Mouse (Mus musculus): ENCODE results near the gene Arhgap33. TPM values are rescaled to one million over a fixed set of nuclear protein-coding genes. Genes with fewer than 3 reads are reported as not detected.

Arhgap33 gene
- polyA plus RNA-seq, 1 experiment from 2014 or later: 7.2 TPM

- 86% methylated on average over 2 of the region's 2 CpGs for WGBS (ENCODE audit: insufficient replicate concordance)
- H3K36me3 ChIP-seq (ENCODE audit: control insufficient read depth, insufficient read depth, low read length): peaks cover 13% of the 10 kb centered on the region
- no peak overlapping the region for H3K4me3 ChIP-seq (ENCODE audit: low read depth, low read length)
- H3K27me3 ChIP-seq (ENCODE audit: control insufficient read depth, insufficient read depth, low read length): no peaks in the 10 kb centered on the region
- no peak overlapping the region for H3K4me2 ChIP-seq
- no peak for ATAC-seq (replicated peaks; ENCODE audit: insufficient number of reproducible peaks, low FRiP score, low TSS enrichment)
- H3K4me1 ChIP-seq (ENCODE audit: control insufficient read depth, insufficient read depth, low read length): peaks cover 9% of the 10 kb centered on the region
- no peaks in the 10 kb centered on the region for H3K9me3 ChIP-seq (replicated peaks; ENCODE audit: control insufficient read depth, low read length)
- no peak overlapping the region for H3K9ac ChIP-seq (ENCODE audit: low read depth, low read length)
- H3K27ac ChIP-seq (ENCODE audit: low read depth, low read length): no peak overlapping the region
Observed at GRCm38 (mm10) chr7:30549880-30550279, 15.0 kb upstream of the Arhgap33 start.

- WGBS (ENCODE audit: insufficient replicate concordance): 84% methylated on average over 2 of the region's 2 CpGs
- no peak overlapping the region for H3K27ac ChIP-seq (ENCODE audit: low read depth, low read length)
- H3K9ac ChIP-seq (ENCODE audit: low read depth, low read length): no peak overlapping the region
- no peaks in the 10 kb centered on the region for H3K4me1 ChIP-seq (ENCODE audit: control insufficient read depth, insufficient read depth, low read length)
- no peak overlapping the region for H3K4me3 ChIP-seq (ENCODE audit: low read depth, low read length)
- peaks cover 12% of the 10 kb centered on the region for H3K36me3 ChIP-seq (ENCODE audit: control insufficient read depth, insufficient read depth, low read length)
- H3K4me2 ChIP-seq: no peak overlapping the region
- no peaks in the 10 kb centered on the region for H3K9me3 ChIP-seq (replicated peaks; ENCODE audit: control insufficient read depth, low read length)
- no peaks in the 10 kb centered on the region for H3K27me3 ChIP-seq (ENCODE audit: control insufficient read depth, insufficient read depth, low read length)
- no peak for ATAC-seq (replicated peaks; ENCODE audit: insufficient number of reproducible peaks, low FRiP score, low TSS enrichment)
Observed at GRCm38 (mm10) chr7:30544327-30544726, 9.5 kb upstream of the Arhgap33 start.

GRCm38 (mm10) chr7:30540572-30540971 is 5.7 kb upstream of the Arhgap33 start:
- no peak overlapping the region for H3K9ac ChIP-seq (ENCODE audit: low read depth, low read length)
- H3K27ac ChIP-seq (ENCODE audit: low read depth, low read length): no peak overlapping the region
- 82% methylated on average over 7 of the region's 7 CpGs for WGBS (ENCODE audit: insufficient replicate concordance)

GRCm38 (mm10) chr7:30533941-30534632 is 773 bp downstream of the Arhgap33 start:
- 9% methylated on average over 26 of the region's 26 CpGs for WGBS (ENCODE audit: insufficient replicate concordance)

More at GRCm38 (mm10) chr7:30540572-30540971, 5.7 kb upstream of the Arhgap33 start:
- Histone ChIP-seq H3K36me3 (ENCODE audit: control insufficient read depth, insufficient read depth, low read length) (peaks cover 3% of the 10 kb centered on the region; the same call in 1 of the 2 replicates), H3K27me3 (ENCODE audit: control insufficient read depth, insufficient read depth, low read length) (no peaks in the 10 kb centered on the region), H3K4me3 (ENCODE audit: low read depth, low read length) (no peak overlapping the region), H3K4me2 (no peak overlapping the region), H3K4me1 (ENCODE audit: control insufficient read depth, insufficient read depth, low read length) (peaks cover under 1% of the 10 kb centered on the region; the same call in 1 of the 2 replicates), H3K9me3 (replicated peaks; ENCODE audit: control insufficient read depth, low read length) (no peaks in the 10 kb centered on the region)
- ATAC-seq (replicated peaks; ENCODE audit: insufficient number of reproducible peaks, low FRiP score, low TSS enrichment): no peak

GRCm38 (mm10) chr7:30532931-30533330 is 1.9 kb downstream of the Arhgap33 start:
- peaks cover 11% of the 10 kb centered on the region for H3K36me3 ChIP-seq (ENCODE audit: control insufficient read depth, insufficient read depth, low read length)
- H3K27me3 ChIP-seq (ENCODE audit: control insufficient read depth, insufficient read depth, low read length): peaks cover 10% of the 10 kb centered on the region; the same call in 1 of the 2 replicates
- 28% methylated on average over 8 of the region's 8 CpGs for WGBS (ENCODE audit: insufficient replicate concordance)
- no peak overlapping the region for H3K9ac ChIP-seq (ENCODE audit: low read depth, low read length)
- no peak for ATAC-seq (replicated peaks; ENCODE audit: insufficient number of reproducible peaks, low FRiP score, low TSS enrichment)
- H3K27ac ChIP-seq (ENCODE audit: low read depth, low read length): no peak overlapping the region
- no peaks in the 10 kb centered on the region for H3K9me3 ChIP-seq (replicated peaks; ENCODE audit: control insufficient read depth, low read length)
- peak overlapping the region; percentile 14; the same call in 1 of the 2 replicates for H3K4me2 ChIP-seq
- H3K4me1 ChIP-seq (ENCODE audit: control insufficient read depth, insufficient read depth, low read length): peaks cover 18% of the 10 kb centered on the region
- H3K4me3 ChIP-seq (ENCODE audit: low read depth, low read length): 0 out of 2 replicates have a peak overlapping the region, but pooled peaks have one; percentile 3

More at GRCm38 (mm10) chr7:30533941-30534632, 773 bp downstream of the Arhgap33 start:
- no peak; the same call in 1 of the 2 replicates for ATAC-seq (replicated peaks; ENCODE audit: insufficient number of reproducible peaks, low FRiP score, low TSS enrichment)
- H3K9me3 ChIP-seq (replicated peaks; ENCODE audit: control insufficient read depth, low read length): no peaks in the 10 kb centered on the region
- H3K9ac ChIP-seq (ENCODE audit: low read depth, low read length): peak overlapping the region; percentile 85
- H3K36me3 ChIP-seq (ENCODE audit: control insufficient read depth, insufficient read depth, low read length): peaks cover 6% of the 10 kb centered on the region
- peaks cover 7% of the 10 kb centered on the region; the same call in 1 of the 2 replicates for H3K27me3 ChIP-seq (ENCODE audit: control insufficient read depth, insufficient read depth, low read length)
- H3K4me2 ChIP-seq: peak overlapping the region; percentile 98
- peaks cover 18% of the 10 kb centered on the region for H3K4me1 ChIP-seq (ENCODE audit: control insufficient read depth, insufficient read depth, low read length)
- H3K4me3 ChIP-seq (ENCODE audit: low read depth, low read length): peak overlapping the region; percentile 79
- no peak overlapping the region for H3K27ac ChIP-seq (ENCODE audit: low read depth, low read length)

- Histone ChIP-seq H3K27me3 (ENCODE audit: control insufficient read depth, insufficient read depth, low read length) (peaks cover 10% of the 10 kb centered on the region; the same call in 1 of the 2 replicates), H3K4me1 (ENCODE audit: control insufficient read depth, insufficient read depth, low read length) (peaks cover 21% of the 10 kb centered on the region), H3K4me3 (ENCODE audit: low read depth, low read length) (no peak overlapping the region), H3K9ac (ENCODE audit: low read depth, low read length) (0 out of 2 replicates have a peak overlapping the region, but pooled peaks have one; percentile 28), H3K9me3 (replicated peaks; ENCODE audit: control insufficient read depth, low read length) (no peaks in the 10 kb centered on the region), H3K27ac (ENCODE audit: low read depth, low read length) (no peak overlapping the region), H3K4me2 (no peak overlapping the region), H3K36me3 (ENCODE audit: control insufficient read depth, insufficient read depth, low read length) (peaks cover 13% of the 10 kb centered on the region)
- no peak for ATAC-seq (replicated peaks; ENCODE audit: insufficient number of reproducible peaks, low FRiP score, low TSS enrichment)
- WGBS (ENCODE audit: insufficient replicate concordance): 69% methylated on average over 9 of the region's 9 CpGs
Observed at GRCm38 (mm10) chr7:30531291-30531815, 3.5 kb downstream of the Arhgap33 start.

GRCm38 (mm10) chr7:30526981-30527380 is 7.9 kb downstream of the Arhgap33 start:
- peaks cover 21% of the 10 kb centered on the region for H3K36me3 ChIP-seq (ENCODE audit: control insufficient read depth, insufficient read depth, low read length)
- no peak overlapping the region for H3K9ac ChIP-seq (ENCODE audit: low read depth, low read length)

GRCm38 (mm10) chr7:30526399-30526798 is 8.5 kb downstream of the Arhgap33 start:
- H3K4me3 ChIP-seq (ENCODE audit: low read depth, low read length): no peak overlapping the region
- H3K36me3 ChIP-seq (ENCODE audit: control insufficient read depth, insufficient read depth, low read length): peaks cover 21% of the 10 kb centered on the region
- H3K4me2 ChIP-seq: peak overlapping the region; percentile 44
- peak overlapping the region; percentile 43; the same call in 1 of the 2 replicates for H3K9ac ChIP-seq (ENCODE audit: low read depth, low read length)
- H3K4me1 ChIP-seq (ENCODE audit: control insufficient read depth, insufficient read depth, low read length): peaks cover 11% of the 10 kb centered on the region
- no peaks in the 10 kb centered on the region for H3K9me3 ChIP-seq (replicated peaks; ENCODE audit: control insufficient read depth, low read length)
- H3K27me3 ChIP-seq (ENCODE audit: control insufficient read depth, insufficient read depth, low read length): 0 out of 2 replicates have a peak, but pooled peaks cover 3% of the 10 kb centered on the region
- WGBS (ENCODE audit: insufficient replicate concordance): 14% methylated on average over 17 of the region's 17 CpGs
- H3K27ac ChIP-seq (ENCODE audit: low read depth, low read length): no peak overlapping the region
- ATAC-seq (replicated peaks; ENCODE audit: insufficient number of reproducible peaks, low FRiP score, low TSS enrichment): no peak

More at GRCm38 (mm10) chr7:30526981-30527380, 7.9 kb downstream of the Arhgap33 start:
- Histone ChIP-seq H3K9me3 (replicated peaks; ENCODE audit: control insufficient read depth, low read length) (no peaks in the 10 kb centered on the region), H3K4me3 (ENCODE audit: low read depth, low read length) (no peak overlapping the region), H3K27me3 (ENCODE audit: control insufficient read depth, insufficient read depth, low read length) (0 out of 2 replicates have a peak, but pooled peaks cover 3% of the 10 kb centered on the region), H3K27ac (ENCODE audit: low read depth, low read length) (no peak overlapping the region), H3K4me1 (ENCODE audit: control insufficient read depth, insufficient read depth, low read length) (peaks cover 11% of the 10 kb centered on the region), H3K4me2 (no peak overlapping the region)
- ATAC-seq (replicated peaks; ENCODE audit: insufficient number of reproducible peaks, low FRiP score, low TSS enrichment): no peak; the same call in 1 of the 2 replicates
- 75% methylated on average over 14 of the region's 14 CpGs for WGBS (ENCODE audit: insufficient replicate concordance)
